Mouse (Mus musculus): ENCODE results near the gene Lonp1. TPM values are rescaled to one million over a fixed set of nuclear protein-coding genes. Genes with fewer than 3 reads are reported as not detected.
A peak's percentile ranks its signal among the peaks of the same experiment; 100 is the strongest.

Lonp1 gene
- 278 TPM for polyA plus RNA-seq (2012; fragmentation: generic; extraction: Trizol)

DNA sequence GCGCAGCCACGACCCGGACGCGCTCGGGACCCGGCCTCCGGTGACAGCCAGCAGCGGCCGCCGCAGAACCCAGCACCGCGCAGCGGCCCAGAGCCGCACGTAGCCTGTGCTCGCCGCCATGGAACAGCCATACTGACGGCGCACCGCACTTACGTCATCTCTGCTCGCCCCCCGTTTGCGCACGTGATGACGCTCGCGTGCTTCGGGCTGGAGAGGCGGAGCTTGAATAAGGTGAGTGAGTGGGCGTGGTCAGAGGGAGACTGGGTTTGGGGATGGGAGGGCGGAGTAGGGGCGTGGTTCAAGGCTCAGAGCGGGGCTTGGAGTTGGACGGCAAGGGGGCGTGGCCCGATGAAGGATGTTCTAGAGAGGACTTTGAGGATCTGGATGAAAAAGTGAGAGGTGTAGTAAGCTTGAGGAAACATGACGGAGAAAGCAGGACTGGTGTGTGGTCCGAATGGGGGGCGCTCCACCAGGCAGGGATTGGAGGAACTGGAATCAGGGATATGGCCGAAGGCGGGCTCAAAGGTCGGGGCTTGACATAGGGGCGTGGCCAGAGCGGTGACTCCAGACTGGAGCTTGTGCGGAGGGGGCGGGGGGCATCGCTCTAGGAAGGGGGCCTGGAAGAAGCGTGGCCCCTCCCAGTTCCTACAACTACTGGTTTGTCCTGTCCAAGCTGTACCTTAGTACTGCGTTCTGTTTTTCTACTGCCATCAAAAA is at the start of gene Lonp1:
Gene Lonp1 (minus strand): TSS at position 134 of the 717 bp plus-strand sequence.
- Histone ChIP-seq H3K4me3 (peak within 1 kb of the TSS; percentile 93), H3ac (ENCODE audit: control insufficient read depth, insufficient read length) (peak within 1 kb of the TSS; percentile 94), H3K79me2 (ENCODE audit: control insufficient read depth, insufficient read depth) (peaks cover 39% of the 10 kb centered on the region), H3K36me3 (ENCODE audit: control insufficient read depth, insufficient read depth) (peaks cover 33% of the 10 kb centered on the region), H3K4me2 (ENCODE audit: low read depth) (peak within 1 kb of the TSS; percentile 94), H3K27me3 (ENCODE audit: control insufficient read depth, insufficient read depth, insufficient read length) (peaks cover 6% of the 10 kb centered on the region)
- TF ChIP-seq E2F4 (IDR thresholded peaks at IDR 0.05; ENCODE audit: insufficient read depth), result no peak
- no peak for TF ChIP-seq CEBPB (IDR thresholded peaks at IDR 0.05; ENCODE audit: insufficient read depth, poor library complexity, severe bottlenecking)
- TF ChIP-seq TCF12 (IDR thresholded peaks at IDR 0.05; ENCODE audit: insufficient read depth, poor library complexity, severe bottlenecking), result no peak
- TF ChIP-seq MYOG (IDR thresholded peaks at IDR 0.05; ENCODE audit: control insufficient read depth in 1 of 3, insufficient read depth in 1 of 3, insufficient read length in 2 of 3, low read depth in 2 of 3), result peak in 1 of 3 experiments; percentile 11
- no peak for TF ChIP-seq TCF3 (IDR thresholded peaks at IDR 0.05; ENCODE audit: insufficient read length, low read depth)
- TF ChIP-seq MAX (IDR thresholded peaks at IDR 0.05; ENCODE audit: low read depth), result peak; percentile 60
- TF ChIP-seq SRF (IDR thresholded peaks at IDR 0.05; ENCODE audit: control insufficient read depth, insufficient read length, low read depth), result peak; percentile 95
- peak; percentile 47 for TF ChIP-seq REST (IDR thresholded peaks at IDR 0.05; ENCODE audit: insufficient read depth, insufficient read length)
- TF ChIP-seq POLR2AphosphoS2 (IDR thresholded peaks at IDR 0.05; ENCODE audit: insufficient read length, low read depth), result peak; percentile 95
- TF ChIP-seq MYOD1 (IDR thresholded peaks at IDR 0.05; ENCODE audit: control insufficient read depth in 1 of 3, insufficient read length in 2 of 3, low read depth in 2 of 3), result peak in 2 of 3 experiments; percentile 4 to 57
- peak; percentile 94 for TF ChIP-seq POLR2A (IDR thresholded peaks at IDR 0.05; ENCODE audit: insufficient read length, low read depth)
- TF ChIP-seq USF1 (IDR thresholded peaks at IDR 0.05; ENCODE audit: low read depth), result peak; percentile 98

DNA sequence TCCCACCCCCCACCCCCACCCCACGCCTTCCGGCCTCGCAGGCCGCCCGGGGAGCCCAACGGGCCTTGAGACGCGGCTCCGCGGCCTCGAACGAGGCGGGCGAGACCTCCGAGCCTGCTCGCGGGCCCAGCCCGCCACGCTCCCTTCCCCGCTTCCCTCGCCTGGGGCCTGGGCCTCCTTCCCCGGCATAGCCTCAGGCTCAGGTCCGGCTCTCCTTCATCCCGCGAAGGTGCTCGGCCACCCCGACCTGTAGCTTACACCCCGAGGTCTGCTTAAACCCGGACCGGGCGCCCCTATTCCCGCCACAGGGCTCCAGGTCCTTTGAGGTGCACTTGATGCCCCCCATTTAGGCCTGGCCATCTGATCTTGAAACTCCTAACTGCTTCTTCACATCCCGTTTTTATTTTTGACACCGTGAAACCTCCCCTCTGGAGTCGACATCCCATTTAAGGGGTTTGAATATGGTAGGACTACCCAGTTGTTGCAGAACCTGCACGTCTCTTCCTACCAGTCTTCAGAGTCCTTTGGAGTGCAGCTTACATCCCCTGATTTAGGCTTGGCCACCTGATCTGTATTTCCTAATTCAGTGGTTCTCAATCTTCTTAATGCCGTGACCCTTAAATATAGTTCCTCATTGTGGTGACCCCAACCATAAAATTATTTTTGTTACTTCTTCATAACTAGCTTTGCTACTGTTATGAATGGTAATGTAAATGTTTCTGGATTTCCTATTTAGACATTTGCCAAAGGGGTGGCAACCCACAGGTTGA is 47.1 kb upstream of the Lonp1 start:
- peaks cover 9% of the 10 kb centered on the region for H3K36me3 ChIP-seq (ENCODE audit: control insufficient read depth, insufficient read depth)
- TF ChIP-seq MYOG (IDR thresholded peaks at IDR 0.05; ENCODE audit: control insufficient read depth in 1 of 3, insufficient read depth in 1 of 3, insufficient read length in 2 of 3, low read depth in 2 of 3), result no peak
- TF ChIP-seq REST (IDR thresholded peaks at IDR 0.05; ENCODE audit: insufficient read depth, insufficient read length), result no peak
- no peak for TF ChIP-seq MAX (IDR thresholded peaks at IDR 0.05; ENCODE audit: low read depth)
- TF ChIP-seq MYOD1 (IDR thresholded peaks at IDR 0.05; ENCODE audit: control insufficient read depth in 1 of 3, insufficient read length in 2 of 3, low read depth in 2 of 3), result no peak
- no peak for TF ChIP-seq E2F4 (IDR thresholded peaks at IDR 0.05; ENCODE audit: insufficient read depth)
- H3K4me3 ChIP-seq, result peak overlapping the region; percentile 68
- H3ac ChIP-seq (ENCODE audit: control insufficient read depth, insufficient read length), result peak overlapping the region; percentile 87
- no peaks in the 10 kb centered on the region for H3K27me3 ChIP-seq (ENCODE audit: control insufficient read depth, insufficient read depth, insufficient read length)
- peaks cover 55% of the 10 kb centered on the region for H3K79me2 ChIP-seq (ENCODE audit: control insufficient read depth, insufficient read depth)
- H3K4me2 ChIP-seq (ENCODE audit: low read depth), result peak overlapping the region; percentile 97

DNA sequence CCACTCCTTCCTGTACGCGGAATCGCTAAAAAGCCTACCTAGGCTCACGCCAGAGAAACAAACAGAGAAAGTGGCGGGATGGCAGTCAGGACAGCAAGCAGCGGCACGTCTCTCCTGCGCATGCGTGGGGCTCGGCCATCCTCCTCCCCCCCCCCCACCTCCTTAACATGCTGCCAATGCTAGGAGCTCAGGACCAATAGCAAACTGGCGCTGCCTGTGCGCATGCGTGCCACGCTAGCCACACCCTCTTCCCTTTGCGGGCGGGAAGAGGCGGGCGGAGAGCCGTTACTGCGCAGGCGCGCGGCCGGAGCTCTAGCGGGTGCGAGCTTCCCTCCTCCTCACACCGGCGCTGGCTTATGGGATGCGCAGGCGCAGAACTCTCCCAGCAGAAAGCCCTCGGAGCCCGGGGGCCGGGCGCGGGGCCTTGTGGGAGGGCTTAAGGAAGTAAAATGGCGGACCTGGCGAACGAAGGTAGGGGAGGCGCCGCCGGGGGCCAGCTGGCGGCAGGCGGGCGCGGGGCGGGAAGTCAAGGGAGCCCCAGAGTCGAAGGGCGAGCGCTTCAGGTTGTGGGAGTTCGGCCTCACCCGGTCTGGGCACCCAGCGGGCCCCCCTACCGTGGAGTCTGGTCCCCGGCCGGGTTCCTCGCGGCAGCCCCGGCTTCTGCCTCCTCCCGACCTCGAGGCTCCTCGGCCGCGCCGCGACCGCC is 46.4 kb upstream of the Lonp1 start, which contains the start of gene Ranbp3:
Gene Ranbp3 (plus strand): TSS at position 354 of the 706 bp plus-strand sequence.
- Histone ChIP-seq H3K4me3 (peak within 1 kb of the TSS; percentile 68), H3K27me3 (ENCODE audit: control insufficient read depth, insufficient read depth, insufficient read length) (no peaks in the 10 kb centered on the region), H3K4me2 (ENCODE audit: low read depth) (peak within 1 kb of the TSS; percentile 97), H3K36me3 (ENCODE audit: control insufficient read depth, insufficient read depth) (peaks cover 9% of the 10 kb centered on the region), H3ac (ENCODE audit: control insufficient read depth, insufficient read length) (peak within 1 kb of the TSS; percentile 87), H3K79me2 (ENCODE audit: control insufficient read depth, insufficient read depth) (peaks cover 47% of the 10 kb centered on the region)
- TF ChIP-seq TCF3 (IDR thresholded peaks at IDR 0.05; ENCODE audit: insufficient read length, low read depth) (no peak), E2F4 (IDR thresholded peaks at IDR 0.05; ENCODE audit: insufficient read depth) (peak; percentile 56), MAX (IDR thresholded peaks at IDR 0.05; ENCODE audit: low read depth) (no peak), USF1 (IDR thresholded peaks at IDR 0.05; ENCODE audit: low read depth) (no peak), POLR2AphosphoS2 (IDR thresholded peaks at IDR 0.05; ENCODE audit: insufficient read length, low read depth) (peak; percentile 93), POLR2A (IDR thresholded peaks at IDR 0.05; ENCODE audit: insufficient read length, low read depth) (peak; percentile 93), CEBPB (IDR thresholded peaks at IDR 0.05; ENCODE audit: insufficient read depth, poor library complexity, severe bottlenecking) (no peak), REST (IDR thresholded peaks at IDR 0.05; ENCODE audit: insufficient read depth, insufficient read length) (no peak), MYOD1 (IDR thresholded peaks at IDR 0.05; ENCODE audit: control insufficient read depth in 1 of 3, insufficient read length in 2 of 3, low read depth in 2 of 3) (no peak), SRF (IDR thresholded peaks at IDR 0.05; ENCODE audit: control insufficient read depth, insufficient read length, low read depth) (peak; percentile 73), MYOG (IDR thresholded peaks at IDR 0.05; ENCODE audit: control insufficient read depth in 1 of 3, insufficient read depth in 1 of 3, insufficient read length in 2 of 3, low read depth in 2 of 3) (no peak), TCF12 (IDR thresholded peaks at IDR 0.05; ENCODE audit: insufficient read depth, poor library complexity, severe bottlenecking) (no peak)

DNA sequence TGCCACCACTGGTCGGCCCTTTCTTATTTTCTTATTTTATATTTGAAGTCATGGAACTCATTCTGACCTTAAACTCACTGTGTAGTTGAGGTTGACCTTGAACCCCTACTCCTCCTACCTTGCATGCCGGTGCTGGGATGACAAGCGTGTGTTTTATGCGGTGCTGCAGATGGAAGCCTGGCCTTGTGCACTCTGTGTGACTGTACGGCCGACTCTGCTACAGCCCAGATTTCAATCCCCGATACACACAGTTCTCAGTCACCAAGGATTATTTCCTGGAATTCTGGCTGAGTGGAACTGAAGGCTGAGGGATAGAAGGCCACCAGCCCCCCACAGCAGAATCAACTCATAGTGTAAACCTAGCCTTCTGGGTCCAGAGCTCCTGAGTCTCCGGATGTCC is 43.1 kb upstream of the Lonp1 start:
- TF ChIP-seq POLR2A (IDR thresholded peaks at IDR 0.05; ENCODE audit: insufficient read length, low read depth) (no peak), E2F4 (IDR thresholded peaks at IDR 0.05; ENCODE audit: insufficient read depth) (no peak), TCF12 (IDR thresholded peaks at IDR 0.05; ENCODE audit: insufficient read depth, poor library complexity, severe bottlenecking) (no peak), SRF (IDR thresholded peaks at IDR 0.05; ENCODE audit: control insufficient read depth, insufficient read length, low read depth) (no peak), TCF3 (IDR thresholded peaks at IDR 0.05; ENCODE audit: insufficient read length, low read depth) (no peak), MYOD1 (IDR thresholded peaks at IDR 0.05; ENCODE audit: control insufficient read depth in 1 of 3, insufficient read length in 2 of 3, low read depth in 2 of 3) (no peak), POLR2AphosphoS2 (IDR thresholded peaks at IDR 0.05; ENCODE audit: insufficient read length, low read depth) (no peak), USF1 (IDR thresholded peaks at IDR 0.05; ENCODE audit: low read depth) (no peak), MYOG (IDR thresholded peaks at IDR 0.05; ENCODE audit: control insufficient read depth in 1 of 3, insufficient read depth in 1 of 3, insufficient read length in 2 of 3, low read depth in 2 of 3) (no peak), CEBPB (IDR thresholded peaks at IDR 0.05; ENCODE audit: insufficient read depth, poor library complexity, severe bottlenecking) (no peak)

More for the DNA sequence above, 43.1 kb upstream of the Lonp1 start:
- no peak overlapping the region for H3K4me3 ChIP-seq
- peaks cover 14% of the 10 kb centered on the region for H3K79me2 ChIP-seq (ENCODE audit: control insufficient read depth, insufficient read depth)
- no peaks in the 10 kb centered on the region for H3K27me3 ChIP-seq (ENCODE audit: control insufficient read depth, insufficient read depth, insufficient read length)
- H3K4me2 ChIP-seq (ENCODE audit: low read depth), result no peak overlapping the region
- H3ac ChIP-seq (ENCODE audit: control insufficient read depth, insufficient read length), result no peak overlapping the region
- H3K36me3 ChIP-seq (ENCODE audit: control insufficient read depth, insufficient read depth), result no peaks in the 10 kb centered on the region
